Mouse (Mus musculus): ENCODE data around the gene Caprin1.

Gene Caprin1

DNA sequence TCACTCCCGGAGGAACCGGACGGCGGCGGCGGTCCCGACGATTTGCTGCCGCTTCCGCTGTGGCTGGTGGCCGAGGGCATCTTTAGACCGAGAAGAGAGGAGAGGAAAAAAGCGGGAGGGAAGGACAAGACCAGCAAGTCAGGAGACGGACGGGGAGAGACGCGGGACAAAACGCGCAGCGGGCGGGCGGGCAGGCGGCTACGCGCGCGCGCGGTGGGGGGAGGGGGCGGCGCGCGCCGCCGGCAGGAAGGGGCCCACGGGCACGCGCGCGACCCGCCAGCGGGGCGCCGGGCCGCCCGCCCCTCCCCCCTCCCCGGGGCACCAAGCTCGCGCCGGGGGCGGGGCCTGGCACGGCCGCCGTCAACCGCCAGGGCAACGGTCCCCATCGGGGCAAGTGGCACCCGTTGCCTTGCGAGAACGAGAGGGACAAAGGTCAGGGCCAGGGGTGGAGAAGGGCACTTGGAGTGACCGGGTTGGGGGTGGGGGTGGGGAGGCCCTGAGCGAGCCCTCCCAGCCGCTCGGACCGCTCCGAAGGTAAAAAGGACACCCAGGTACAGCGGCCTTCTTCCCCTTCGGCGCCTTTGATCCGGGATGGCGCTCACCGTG, 485 bp downstream of the Caprin1 start:
- no peak for DNase-seq (ENCODE audit: low read depth, low spot score)

DNA sequence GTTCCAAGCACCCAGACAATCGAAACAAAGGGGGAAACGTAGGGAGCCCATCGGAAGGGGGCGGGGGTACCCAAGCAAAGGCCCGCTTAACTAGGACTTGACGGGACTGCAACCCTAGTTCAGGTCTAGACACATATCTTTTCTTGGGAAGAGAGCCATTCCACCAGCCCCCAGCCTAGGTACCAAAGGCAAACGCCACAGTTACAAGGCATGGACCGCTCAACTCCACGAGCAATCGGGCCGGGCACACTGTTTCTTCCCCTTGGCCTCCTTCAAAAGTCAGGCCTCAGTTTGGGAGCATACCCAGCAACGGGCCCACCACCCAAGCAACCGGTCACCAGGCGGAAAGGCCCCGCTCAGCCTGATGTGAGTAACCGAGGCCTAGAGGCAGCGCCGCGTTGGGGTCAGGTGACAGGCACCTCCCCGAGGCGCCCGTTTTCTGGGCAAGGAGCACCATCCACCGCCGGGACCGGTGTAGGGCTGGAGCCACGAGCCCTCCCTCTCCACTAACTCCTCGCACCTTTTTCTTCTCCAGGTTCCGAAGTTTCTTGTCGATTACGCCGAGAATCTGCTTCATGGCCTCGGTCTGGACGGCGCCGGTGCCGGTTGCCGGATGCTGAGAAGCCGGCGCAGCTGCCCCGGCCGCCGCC, 1.1 kb downstream of the Caprin1 start:
- DNase-seq (ENCODE audit: low read depth, low spot score) = no peak

DNA sequence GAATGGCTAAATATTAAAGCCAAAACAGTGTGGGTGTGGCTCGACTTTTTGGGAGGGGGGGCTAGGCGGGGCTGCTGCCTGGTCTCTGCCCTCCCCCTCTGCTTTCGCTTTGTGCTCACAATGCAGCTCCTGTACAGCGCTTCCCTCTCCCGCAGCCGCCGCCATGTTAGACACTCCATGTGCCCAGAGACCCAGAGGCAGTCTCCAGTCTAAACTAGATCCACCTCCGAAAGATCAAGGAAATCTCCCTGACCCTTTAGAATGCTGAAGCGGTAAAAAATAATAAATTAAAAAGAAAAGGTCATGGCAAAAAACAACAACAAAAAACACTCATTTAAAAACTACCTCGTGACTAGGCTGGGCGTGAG, 1.6 kb downstream of the Caprin1 start:
- DNase-seq (ENCODE audit: low read depth, low spot score) = no peak

DNA sequence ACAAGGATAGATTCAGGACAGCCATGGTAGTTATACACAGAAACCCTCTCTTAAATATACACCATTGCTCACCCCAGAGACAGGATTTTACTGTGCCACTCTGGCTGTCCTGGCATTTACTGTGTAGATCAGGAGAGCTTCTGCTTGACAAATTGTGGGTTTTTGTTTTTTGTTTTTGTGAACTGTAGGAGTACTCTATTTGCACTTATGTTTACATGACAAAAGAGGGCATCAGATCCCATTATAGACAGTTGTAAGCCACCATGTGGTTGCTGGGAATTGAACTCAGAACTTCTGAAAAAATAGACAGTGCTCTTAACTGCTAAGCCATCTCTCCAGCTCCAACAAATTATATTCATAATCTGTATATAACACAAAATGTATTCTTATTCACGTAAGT, 5.4 kb downstream of the Caprin1 start:
- no peak for DNase-seq (ENCODE audit: low read depth, low spot score)

DNA sequence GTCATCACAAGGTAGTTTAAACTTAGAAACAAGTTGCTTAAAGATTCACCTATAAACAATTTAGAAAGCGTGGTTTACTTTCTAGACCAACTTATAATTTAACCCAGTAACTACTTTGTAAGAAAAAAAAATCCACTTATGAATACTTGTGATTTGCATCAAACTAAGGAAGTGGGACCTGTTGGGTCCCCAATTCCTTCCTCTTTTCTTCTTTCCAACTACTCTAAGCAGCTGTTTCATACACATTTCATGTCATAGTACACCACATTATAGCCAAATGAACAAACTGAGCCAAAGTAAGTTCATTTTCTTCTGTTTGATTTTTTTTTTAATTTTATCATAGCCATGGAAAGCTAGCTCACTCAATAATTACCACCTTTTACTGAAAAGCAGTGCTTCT, 11.7 kb downstream of the Caprin1 start:
- no peak for DNase-seq (ENCODE audit: low read depth, low spot score)

DNA sequence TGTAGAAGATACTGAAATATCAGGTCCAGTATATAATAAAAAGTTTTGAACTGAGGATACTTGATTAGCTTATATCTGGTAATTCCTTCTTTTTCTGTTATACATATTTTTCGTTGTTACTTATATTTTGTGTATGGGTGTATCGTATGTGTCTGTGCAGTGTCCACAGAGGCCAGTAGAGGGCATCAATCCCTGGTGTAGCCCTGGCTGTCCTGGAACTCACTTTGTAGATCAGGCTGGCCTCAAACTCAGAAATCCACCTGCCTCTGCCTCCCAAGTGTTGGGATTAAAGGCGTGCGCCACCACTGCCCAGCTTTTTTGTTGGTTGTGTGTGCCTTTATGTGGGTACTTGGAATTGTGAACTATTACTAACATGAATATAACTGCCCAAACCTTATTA, 12.8 kb downstream of the Caprin1 start:
- peak; percentile 26 for DNase-seq (ENCODE audit: low read depth, low spot score)

DNA sequence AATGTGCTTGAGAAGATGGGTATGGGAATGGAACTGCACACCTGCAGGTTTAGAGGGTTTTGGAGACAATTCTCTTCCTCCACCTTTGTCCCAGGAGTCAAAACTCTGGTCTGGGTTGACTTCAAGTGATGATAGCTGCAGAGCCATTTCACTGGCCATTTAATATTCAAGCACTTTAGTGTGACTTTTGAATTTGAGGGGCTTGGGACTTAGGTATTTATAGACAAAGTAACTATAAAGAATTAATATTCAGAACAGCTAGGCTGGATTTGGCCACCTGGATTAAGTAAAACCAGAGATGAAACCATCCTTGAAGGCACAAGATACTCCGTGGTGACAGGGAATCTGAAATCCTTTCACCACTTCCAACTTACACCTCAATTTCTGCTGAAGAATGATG, 35.0 kb downstream of the Caprin1 start:
- DNase-seq (ENCODE audit: low read depth, low spot score) = no peak

DNA sequence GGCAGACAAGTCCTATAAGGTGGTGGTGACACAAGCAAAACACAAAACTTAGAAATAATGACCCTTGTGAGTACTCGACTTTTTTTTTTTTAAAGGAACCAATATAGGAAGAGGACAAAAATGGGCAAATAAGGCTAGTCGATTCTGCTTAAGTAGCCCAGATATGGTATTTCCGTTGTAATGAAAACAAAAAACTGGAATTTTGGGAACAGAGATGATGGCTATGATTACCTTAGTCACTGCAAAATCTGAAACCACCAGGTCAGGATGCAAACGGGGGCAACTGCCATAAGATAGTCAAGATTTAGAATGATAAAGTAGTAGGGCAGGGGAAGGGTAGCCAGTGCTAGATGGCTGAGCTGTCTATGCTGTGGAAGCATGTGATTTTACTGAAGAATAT, 35.5 kb downstream of the Caprin1 start:
- no peak for DNase-seq (ENCODE audit: low read depth, low spot score)

DNA sequence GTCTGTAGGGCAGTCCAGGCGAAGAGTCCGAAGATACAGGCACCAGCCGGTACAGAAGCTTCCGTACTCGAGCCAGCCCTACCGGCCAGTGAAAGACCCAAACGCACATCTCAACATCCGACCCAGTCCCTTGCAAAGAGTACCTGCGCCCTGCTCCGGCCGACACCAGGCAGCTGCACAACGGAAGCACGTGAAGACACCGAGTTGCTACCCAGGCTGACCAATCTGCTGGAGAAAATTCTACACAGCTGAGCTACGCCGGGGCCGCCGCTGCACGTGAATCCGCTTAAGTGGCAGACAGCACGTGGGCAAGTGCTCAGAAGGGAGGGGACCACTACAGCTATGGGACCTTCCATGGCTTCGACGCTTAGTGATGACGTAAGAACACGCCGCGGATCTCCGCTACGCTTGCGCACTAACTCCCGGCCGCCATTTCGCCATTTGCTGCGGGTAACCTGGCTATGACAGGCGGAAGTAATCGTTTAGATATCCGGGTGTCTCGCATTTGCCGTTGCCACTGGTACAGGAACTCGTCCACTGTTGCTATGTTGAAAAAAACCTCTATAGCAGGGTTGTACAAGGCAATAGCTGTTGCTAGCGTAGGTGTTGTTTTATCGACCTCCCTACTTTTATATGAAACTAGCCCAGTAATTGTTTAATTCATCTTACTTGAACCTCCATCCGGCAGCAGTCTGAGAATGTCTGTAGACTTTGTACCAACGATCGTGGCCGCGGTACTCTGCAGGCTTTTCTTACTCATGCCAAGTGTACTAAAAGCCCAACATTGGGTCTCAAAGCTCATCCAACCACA, 36.3 kb downstream of the Caprin1 start, which contains the start of gene Nat10:
Gene Nat10 (minus strand): TSS at position 365 of the 811 bp plus-strand sequence.
- DNase-seq (ENCODE audit: low read depth, low spot score) = peak; percentile 95

DNA sequence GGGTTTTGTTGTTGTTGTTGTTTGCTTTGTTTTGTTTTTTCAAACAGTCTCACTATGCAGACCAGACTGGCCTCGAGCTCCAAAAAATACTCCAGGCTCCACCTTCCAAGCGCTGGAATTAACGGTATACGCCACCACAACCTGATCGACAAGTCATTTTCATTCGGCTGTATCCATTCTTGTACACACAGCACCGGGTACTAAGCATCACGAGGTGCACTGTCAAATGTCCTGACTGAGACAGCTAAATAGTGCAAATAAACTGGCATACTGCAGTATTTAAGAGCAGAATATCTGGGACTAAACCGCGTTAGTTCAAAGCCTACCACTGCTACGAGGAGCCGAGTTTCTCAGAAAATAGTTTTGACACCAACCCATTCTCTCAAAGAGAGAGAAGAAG, 37.0 kb downstream of the Caprin1 start:
- no peak for DNase-seq (ENCODE audit: low read depth, low spot score)

DNA sequence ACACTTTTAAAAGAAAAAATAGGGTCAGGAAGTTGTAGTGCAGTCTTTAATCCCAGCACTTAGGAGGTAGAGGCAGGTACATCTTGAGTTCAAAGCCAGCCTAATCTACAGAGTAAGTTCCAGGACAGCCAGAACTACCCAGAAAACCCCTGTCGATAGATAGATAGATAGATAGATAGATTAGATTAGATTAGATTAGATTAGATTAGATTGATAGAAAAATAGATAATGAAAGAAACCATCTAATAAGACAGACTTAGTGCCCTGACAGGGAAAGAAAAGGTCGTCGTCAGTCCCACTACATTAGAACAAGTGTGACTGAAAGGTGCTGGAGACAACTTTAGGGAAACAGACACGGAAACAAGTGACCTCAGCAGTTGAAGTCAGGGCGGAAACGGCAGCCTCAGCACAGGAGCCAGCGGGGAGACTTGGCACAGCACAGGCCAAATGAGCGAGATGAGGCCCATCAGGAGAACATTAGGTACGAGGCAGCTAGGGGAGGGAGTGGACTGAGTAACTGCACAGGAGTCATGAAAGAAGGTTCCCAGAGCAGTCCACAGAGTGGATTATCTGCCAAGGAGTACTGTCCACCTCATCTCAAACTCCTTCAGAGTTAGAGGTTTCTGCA, 41.9 kb downstream of the Caprin1 start:
- DNase-seq (ENCODE audit: low read depth, low spot score) = no peak

DNA sequence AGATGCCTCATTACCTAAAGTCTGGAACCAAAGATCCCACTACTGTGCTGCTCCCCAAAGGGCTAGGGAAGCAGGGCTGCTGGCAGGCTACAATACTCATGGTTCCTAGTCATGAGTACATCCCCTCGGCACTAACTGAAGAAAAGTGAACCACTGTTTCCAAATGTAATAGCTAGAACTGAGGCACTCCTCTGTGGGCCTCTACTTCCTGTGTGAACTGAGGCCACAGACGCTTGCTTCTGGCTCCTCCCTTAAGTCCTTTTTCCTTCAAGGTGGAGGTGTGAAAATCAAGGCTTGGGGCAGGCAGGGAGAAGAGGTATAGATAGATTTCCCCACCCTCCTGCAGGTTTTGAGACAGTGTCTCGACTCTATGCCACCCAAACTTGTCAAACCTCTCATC, 42.8 kb downstream of the Caprin1 start:
- DNase-seq (ENCODE audit: low read depth, low spot score) = no peak

DNA sequence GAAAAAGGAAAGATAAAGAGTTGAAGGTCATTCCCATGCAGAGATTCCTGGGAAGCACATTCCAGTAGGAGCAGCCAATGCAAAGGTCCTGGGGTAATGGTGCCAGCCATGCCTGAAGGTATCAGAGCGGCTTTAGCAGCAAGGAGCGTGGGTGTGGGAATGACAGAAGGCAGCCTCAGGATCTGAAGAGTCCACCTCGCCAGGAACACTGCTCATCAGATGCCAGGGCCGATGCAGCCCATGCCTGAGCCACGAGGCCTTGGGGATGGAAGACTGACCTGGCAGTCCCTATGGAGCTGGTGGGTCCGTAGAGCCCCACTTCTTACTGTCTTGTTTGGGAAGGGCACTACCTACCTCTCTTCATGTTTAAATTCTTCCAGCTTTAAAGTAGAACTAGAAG, 45.7 kb downstream of the Caprin1 start:
- DNase-seq (ENCODE audit: low read depth, low spot score) = no peak

DNA sequence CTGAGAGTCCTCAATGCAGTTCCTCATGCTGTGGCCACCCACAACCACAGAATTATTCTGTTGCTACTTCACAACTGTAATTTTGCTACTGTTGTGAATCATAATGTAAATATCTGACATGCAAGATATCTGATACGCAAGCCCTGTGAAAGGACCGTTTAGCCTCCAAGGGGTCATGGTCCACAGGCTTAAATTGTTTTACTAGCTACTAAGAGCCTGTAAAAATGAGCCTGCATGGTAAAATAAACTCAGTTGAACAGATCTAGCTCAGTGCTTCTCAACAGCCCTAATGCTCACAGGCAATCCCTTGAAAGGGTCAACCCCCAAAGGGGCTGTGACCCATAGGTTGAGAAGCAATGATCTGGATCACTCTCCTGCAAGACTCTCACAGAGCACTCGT, 48.4 kb downstream of the Caprin1 start:
- no peak for DNase-seq (ENCODE audit: low read depth, low spot score)

DNA sequence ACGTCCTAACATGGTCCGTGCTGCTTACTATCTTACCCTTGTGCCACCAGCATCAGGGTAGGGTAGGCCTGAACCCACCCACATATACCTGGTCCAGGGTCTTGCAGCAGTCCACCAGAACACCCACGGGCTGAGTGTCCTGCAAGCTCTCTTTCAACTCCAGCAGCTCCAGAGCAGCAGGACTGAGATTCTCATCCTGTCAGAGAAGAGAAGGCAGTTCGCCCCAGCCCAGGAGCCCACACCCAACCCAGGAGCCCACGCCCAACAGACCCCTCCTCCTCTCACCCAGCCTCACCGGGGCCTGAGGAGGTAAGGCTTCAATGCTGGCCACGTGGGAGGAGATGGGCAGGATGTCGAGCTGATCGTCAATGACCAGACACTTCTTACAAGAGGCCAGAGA, 49.6 kb downstream of the Caprin1 start:
- DNase-seq (ENCODE audit: low read depth, low spot score) = no peak

DNA sequence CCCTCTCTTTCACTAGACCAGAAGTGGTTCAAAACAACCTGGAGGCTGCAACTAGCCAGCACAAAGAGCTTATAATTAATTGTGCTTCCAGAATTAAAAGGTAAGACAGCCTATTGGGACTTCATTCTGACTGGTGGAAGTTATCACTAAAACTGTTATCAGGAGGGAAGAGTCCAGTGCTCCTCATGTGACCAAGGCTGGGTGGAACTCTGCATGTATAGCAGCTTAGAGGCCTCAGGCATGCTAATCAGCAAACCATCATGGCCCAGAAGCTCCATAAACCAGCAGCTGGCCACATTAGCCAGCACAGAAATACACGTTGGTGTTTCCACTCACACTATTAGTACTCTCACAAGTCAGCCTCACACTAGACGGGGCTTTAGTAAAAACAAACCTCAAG, 50.7 kb downstream of the Caprin1 start:
- DNase-seq (ENCODE audit: low read depth, low spot score) = no peak

DNA sequence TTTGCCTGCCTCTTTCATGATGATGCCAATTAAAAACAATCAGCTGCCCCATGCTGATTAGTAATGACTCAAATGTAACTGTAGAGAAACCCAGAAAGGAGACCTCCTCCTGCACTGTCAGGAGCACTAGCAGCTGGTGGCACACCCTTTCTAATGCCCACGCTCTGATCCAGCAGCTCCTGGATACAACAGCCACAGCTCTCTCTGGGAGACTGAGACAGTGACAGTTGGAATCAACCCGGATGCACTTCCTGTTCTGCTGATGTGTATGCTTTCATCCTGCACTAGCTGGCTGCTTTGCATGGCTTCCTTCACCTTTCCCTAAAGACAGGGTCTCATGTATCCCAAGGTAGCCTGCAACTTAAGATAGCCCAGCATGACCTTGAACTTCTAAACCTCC, 51.4 kb downstream of the Caprin1 start:
- no peak for DNase-seq (ENCODE audit: low read depth, low spot score)

DNA sequence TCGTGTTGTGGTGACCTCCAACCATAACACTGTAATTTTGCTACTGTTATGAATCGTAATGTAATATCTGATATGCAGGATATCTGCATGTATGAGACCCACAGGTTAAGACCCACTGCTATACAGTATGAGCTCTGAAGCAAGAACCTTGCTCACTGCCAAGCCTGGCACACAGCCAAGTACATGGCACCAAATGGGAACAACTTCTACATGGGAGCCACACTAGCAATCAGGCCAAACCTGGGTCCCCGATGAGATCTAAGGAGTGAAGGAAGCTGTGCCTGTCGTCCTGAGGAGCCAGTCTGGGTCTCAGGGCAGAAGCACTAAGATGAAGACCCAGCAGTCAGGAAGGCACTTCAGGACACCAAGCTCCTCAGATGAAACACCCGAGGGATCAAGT, 52.0 kb downstream of the Caprin1 start:
- DNase-seq (ENCODE audit: low read depth, low spot score) = no peak

DNA sequence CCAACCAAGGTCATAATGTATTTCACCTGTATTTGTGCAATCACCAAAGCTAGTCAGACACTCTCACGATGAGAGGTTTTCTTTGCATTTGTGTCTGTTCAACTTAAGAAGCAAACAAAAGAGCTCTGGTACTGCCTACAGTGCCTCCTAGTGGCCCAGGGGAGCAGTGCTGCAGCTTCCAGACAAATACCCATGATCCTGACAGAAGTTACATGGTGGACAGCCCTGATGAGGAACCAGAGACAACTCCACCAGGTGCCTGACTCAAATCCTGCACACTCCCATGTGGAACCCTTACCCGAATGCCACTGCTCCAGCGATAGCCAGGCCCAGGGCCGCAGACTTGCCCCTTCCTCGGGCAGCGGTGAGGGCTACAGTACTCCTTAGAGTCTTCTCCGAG, 53.5 kb downstream of the Caprin1 start:
- DNase-seq (ENCODE audit: low read depth, low spot score) = peak; percentile 42

DNA sequence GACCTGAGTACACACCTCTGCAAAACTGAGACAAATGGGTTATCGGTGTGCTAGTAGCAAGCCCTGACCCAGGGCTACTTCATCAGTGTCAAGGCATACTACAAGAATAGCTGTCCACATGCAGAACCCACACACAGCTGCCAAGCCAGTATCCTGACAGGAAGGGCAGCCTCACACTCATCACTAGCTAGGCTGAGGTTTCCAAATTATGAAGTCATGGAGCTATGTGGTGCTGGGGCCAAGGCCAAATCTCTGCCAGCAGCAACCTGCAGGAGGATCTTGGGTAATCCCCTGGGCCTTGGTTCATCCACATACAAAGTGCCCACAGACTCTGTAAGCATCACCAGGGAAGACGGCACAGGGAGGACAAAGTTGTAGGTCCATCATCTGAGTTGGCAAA, 53.9 kb downstream of the Caprin1 start:
- no peak for DNase-seq (ENCODE audit: low read depth, low spot score)

DNA sequence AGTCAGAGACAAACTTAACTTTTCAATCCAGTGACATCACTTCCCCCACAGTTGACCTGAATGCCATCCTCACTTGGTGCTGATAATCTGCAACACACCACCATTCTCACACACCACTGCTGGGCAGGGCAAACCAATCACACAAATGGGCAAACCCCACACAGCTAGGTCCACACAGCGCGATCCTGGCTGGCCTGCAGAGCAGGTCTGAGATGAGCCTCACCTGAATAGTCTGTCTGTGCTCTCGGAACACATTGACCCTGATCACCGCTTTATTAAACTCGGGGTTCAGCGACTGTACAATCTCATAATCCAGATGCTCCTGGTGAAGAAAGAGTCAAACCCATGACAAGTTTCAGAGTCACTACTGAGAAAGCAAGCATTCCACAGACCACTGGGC, 54.6 kb downstream of the Caprin1 start:
- no peak for DNase-seq (ENCODE audit: low read depth, low spot score)

DNA sequence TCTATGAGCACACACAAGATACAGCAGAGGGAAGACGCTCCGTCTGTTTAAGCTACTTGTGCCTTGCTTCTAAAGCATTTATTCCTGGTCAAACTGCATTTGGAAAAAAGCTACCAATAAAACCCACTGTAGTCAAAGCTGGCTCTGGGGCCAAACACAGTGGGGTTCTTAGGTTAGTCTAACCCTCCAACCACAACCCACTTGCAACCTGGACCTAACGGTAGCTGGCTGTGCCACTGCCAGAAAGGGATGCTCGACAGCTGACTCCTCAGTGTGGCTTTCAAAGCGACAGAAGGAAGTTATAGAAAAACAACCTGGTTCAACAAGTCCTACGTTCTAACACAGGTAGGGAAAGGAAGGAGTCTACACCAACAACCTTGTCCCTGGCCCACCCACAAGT, 66.0 kb downstream of the Caprin1 start:
- DNase-seq (ENCODE audit: low read depth, low spot score) = no peak

DNA sequence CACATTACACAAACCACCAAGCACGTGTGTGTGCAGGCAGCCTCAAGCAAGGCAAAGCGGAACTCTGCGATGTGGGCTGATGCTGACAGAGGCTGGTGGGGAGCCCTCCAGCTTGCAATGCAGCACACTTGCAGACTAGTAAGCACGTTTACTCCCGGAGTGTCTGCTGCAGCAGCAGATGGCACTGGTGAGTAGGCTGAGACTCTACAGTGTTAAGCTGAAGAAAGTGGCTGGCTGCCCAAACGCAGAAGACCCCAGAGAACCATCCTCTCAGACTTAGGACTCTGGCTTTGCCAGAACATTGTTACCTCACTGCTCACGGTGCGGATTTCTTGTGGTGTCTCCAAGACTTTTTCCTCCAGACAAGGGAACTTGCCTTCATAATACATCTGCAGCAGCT, 66.5 kb downstream of the Caprin1 start:
- no peak for DNase-seq (ENCODE audit: low read depth, low spot score)

Measured in WW6 (cell line).